Mouse (Mus musculus) erythroblast, embryonic 14.5 days (primary cell): ENCODE measurements at regions not wholly inside any gene's neighbourhood (a gene's known extent, or its start where the extent isn't known, plus 50 kb on each side); places are given as distances from the start of the nearest gene placed in this dataset.

Source experiments
- H3K27me3 ChIP-seq: 2 replicates; pipeline ENCODE4 v1.6.1; 2012; ENCODE audit warnings: inconsistent platforms; ENCODE audit not compliant: control insufficient read depth
- H3K36me3 ChIP-seq: 2 replicates; pipeline ENCODE4 v1.6.1; 2012; ENCODE audit warnings: mild to moderate bottlenecking, inconsistent platforms; ENCODE audit not compliant: control insufficient read depth
- H3K4me1 ChIP-seq: 2 replicates; pipeline ENCODE4 v1.6.1; 2012; ENCODE audit warnings: inconsistent platforms; ENCODE audit not compliant: control insufficient read depth
- H3K4me3 ChIP-seq: replicated peaks from 2 replicates; pipeline ENCODE3; 2012; ENCODE audit warnings: moderate library complexity, mild to moderate bottlenecking, inconsistent platforms
- H3K9me3 ChIP-seq: 2 replicates; pipeline ENCODE4 v1.6.1; 2012; ENCODE audit warnings: low read length, inconsistent platforms, mixed read lengths; ENCODE audit not compliant: control insufficient read depth
- GATA1 ChIP-seq: IDR thresholded peaks from 2 replicates; pipeline ENCODE4 v1.6.1; 2012; ENCODE audit warnings: low read length, inconsistent platforms, mixed read lengths
- TAL1 ChIP-seq: IDR thresholded peaks from 3 replicates; pipeline ENCODE4 v1.6.1; 2012; ENCODE audit warnings: low read length, inconsistent platforms, mixed read lengths

GRCm38 (mm10) chr13:84061820-84062480 is 160.1 kb upstream of the Tmem161b start:
- TF ChIP-seq TAL1, result no peak

DNA sequence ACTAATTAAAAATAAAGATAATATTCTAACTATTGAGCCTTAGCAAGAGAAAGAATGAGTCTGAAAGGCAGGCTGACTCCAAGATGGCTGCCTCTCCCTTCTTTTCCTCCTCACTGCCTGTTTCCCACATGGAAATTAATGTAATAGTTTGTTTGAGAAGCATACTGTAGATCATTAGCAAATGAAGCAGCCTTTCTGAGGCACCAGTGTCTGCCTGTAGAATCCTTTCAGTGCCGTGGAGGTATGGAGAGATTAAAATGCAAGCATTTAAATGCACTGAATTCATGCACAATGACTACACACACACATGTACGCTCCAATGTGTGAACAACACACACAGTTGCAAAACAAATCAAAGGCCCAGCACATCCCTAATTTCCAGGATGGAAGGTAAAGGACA is 159.5 kb upstream of the Tmem161b start:
- Histone ChIP-seq H3K36me3 (no peaks in the 10 kb centered on the region), H3K4me1 (no peaks in the 10 kb centered on the region), H3K4me3 (no peak overlapping the region), H3K27me3 (peaks cover 2% of the 10 kb centered on the region; the same call in 1 of the 2 replicates), H3K9me3 (no peaks in the 10 kb centered on the region; the same call in 1 of the 2 replicates)
- TF ChIP-seq GATA1 (no peak), TAL1 (no peak)

More at GRCm38 (mm10) chr13:84061820-84062480, 160.1 kb upstream of the Tmem161b start:
- H3K9me3 ChIP-seq, result no peaks in the 10 kb centered on the region; the same call in 1 of the 2 replicates
- no peak overlapping the region for H3K4me3 ChIP-seq
- peaks cover 2% of the 10 kb centered on the region; the same call in 1 of the 2 replicates for H3K27me3 ChIP-seq
- no peaks in the 10 kb centered on the region for H3K36me3 ChIP-seq
- no peaks in the 10 kb centered on the region for H3K4me1 ChIP-seq

DNA sequence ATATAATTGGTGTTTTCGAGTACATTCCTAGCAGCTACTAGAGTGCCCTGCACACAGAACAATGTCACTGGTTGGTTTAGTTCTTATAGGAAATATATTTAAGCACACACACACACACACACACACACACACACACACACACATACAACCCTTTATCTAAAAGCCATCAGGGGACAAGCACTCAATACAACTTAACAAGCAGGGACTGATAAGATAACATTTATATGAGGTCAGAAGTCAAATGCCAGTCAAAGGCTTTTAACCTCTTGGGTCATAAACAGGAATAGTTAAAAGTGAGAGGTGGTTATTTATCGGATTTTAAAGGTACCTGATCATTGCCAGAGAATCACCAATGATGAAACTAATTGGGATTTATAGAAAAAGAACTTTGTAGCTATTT is 158.7 kb upstream of the Tmem161b start:
- Histone ChIP-seq H3K9me3 (no peaks in the 10 kb centered on the region; the same call in 1 of the 2 replicates), H3K4me3 (no peak overlapping the region), H3K27me3 (peaks cover 2% of the 10 kb centered on the region; the same call in 1 of the 2 replicates), H3K36me3 (no peaks in the 10 kb centered on the region), H3K4me1 (no peaks in the 10 kb centered on the region)
- TF ChIP-seq TAL1 (no peak), GATA1 (no peak)

- Histone ChIP-seq H3K36me3 (no peaks in the 10 kb centered on the region), H3K4me3 (no peak overlapping the region), H3K27me3 (no peaks in the 10 kb centered on the region; the same call in 1 of the 2 replicates), H3K4me1 (no peaks in the 10 kb centered on the region), H3K9me3 (no peaks in the 10 kb centered on the region; the same call in 1 of the 2 replicates)
- TF ChIP-seq GATA1 (no peak), TAL1 (no peak)
These were observed 157.7 kb upstream of the Tmem161b start for GRCm38 (mm10) chr13:84064291-84064940.

DNA sequence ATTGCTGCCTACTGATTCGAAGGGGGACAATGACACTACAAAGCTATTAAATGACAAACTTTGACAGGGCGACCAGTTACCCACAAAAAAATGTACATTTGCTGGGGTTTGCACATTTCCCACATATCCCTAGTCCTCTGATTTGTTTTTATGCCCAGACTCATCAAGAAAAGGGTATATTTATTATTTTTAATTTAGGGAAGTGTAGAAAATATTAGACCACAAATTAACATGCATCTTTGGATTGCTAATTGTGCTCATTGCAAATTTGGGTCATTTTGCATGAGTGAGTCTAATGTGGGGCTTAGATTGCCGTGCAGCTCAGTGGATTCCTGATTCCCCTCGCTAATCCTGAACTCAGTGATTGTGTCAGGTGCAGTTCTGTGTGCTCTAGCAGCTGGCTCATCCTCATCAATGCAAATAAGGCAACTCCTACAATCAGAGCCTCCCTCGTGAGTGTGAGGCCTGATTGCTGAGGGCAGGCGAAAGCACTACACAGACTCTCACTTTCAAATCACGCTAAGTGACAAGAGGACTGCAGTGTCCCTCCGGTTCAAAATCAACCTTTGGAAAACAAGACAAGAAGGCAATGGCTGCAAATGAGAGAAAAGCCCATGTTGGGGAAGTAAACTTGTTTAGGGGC is 156.7 kb upstream of the Tmem161b start:
- Histone ChIP-seq H3K4me3 (no peak overlapping the region), H3K27me3 (no peaks in the 10 kb centered on the region; the same call in 1 of the 2 replicates), H3K36me3 (no peaks in the 10 kb centered on the region), H3K9me3 (no peaks in the 10 kb centered on the region; the same call in 1 of the 2 replicates), H3K4me1 (no peaks in the 10 kb centered on the region)
- TF ChIP-seq GATA1, result no peak
- TF ChIP-seq TAL1, result no peak

DNA sequence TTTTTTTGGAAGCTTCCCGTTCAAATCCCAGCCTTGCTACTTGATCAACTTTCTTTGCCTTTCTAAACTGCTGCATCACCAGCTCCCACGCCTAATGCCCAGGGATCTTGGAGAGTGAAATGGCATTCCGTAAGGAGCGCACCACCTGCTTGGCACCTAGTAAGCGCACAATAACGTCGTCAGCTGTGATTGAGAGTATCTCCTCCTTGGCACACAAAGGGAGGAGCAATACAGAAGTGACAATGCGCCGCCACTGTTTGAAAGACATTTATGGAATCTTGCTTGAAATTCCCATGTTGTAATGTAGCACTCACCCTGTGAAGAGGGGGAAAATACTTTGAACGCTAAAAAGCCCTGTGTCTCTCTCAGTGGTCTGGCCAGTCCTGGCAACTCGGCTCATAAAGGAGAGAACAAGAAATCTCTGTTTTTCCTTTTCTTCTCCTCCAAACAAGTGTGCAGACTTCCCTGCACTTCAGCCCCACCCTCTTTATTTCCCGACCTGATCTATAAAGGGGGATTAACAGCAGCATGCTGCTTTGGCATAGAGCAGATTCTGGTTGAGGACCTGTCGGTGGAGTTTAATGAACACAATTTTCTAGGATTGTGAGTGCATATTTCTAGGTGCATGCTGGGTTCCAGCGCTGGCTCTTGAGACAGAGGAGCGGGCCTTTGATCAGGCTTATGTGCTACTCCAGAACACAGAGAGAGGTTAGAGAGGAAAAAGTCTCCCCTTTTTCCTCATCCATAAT is 155.7 kb upstream of the Tmem161b start:
- Histone ChIP-seq H3K4me3 (no peak overlapping the region), H3K4me1 (no peaks in the 10 kb centered on the region), H3K27me3 (no peaks in the 10 kb centered on the region; the same call in 1 of the 2 replicates), H3K36me3 (no peaks in the 10 kb centered on the region), H3K9me3 (no peaks in the 10 kb centered on the region; the same call in 1 of the 2 replicates)
- TF ChIP-seq GATA1, result no peak
- no peak for TF ChIP-seq TAL1

DNA sequence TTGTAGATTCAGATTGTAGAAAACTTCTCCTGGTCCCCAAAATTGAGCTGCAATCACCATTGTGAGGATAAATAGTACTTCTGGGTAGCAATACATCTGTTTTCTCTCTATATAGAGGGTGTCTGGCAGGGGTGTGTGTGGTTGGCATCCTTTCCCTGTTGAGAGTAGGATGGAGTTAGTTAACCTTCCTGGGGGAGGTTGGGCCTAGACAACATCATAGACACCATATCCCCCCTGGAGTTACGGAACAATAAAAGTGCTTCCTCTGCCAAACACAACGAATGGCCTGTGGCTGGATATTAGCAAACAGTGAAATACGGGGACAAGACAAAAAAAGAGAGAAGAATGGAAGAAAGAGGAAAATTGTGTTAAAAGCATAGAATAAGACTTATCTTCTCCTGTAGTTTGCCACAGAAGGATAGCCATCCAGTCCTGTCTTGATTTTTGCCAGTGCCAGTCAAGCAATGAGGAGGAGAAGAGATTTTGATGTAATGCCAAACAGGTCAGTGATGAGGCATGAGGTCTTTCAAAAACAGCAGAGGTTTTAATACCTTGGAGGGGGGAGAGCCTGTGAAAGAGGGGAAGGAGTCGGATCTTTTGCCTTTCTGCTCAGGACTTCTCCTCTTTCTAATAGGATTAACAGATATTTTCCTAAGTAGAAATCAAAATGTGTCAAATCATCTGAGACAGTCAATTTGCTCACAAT is 155.0 kb upstream of the Tmem161b start:
- TF ChIP-seq TAL1, result no peak
- no peak for TF ChIP-seq GATA1
- no peaks in the 10 kb centered on the region for H3K36me3 ChIP-seq

GRCm38 (mm10) chr13:84068365-84068764 is 153.7 kb upstream of the Tmem161b start:
- no peaks in the 10 kb centered on the region; the same call in 1 of the 2 replicates for H3K9me3 ChIP-seq
- TF ChIP-seq TAL1 (no peak), GATA1 (no peak)
- no peaks in the 10 kb centered on the region for H3K36me3 ChIP-seq
- H3K27me3 ChIP-seq, result no peaks in the 10 kb centered on the region; the same call in 1 of the 2 replicates
- H3K4me3 ChIP-seq, result no peak overlapping the region
- H3K4me1 ChIP-seq, result no peaks in the 10 kb centered on the region

More for the DNA sequence above, 155.0 kb upstream of the Tmem161b start:
- Histone ChIP-seq H3K27me3 (no peaks in the 10 kb centered on the region; the same call in 1 of the 2 replicates), H3K4me1 (no peaks in the 10 kb centered on the region), H3K9me3 (no peaks in the 10 kb centered on the region; the same call in 1 of the 2 replicates), H3K4me3 (no peak overlapping the region)
